Mouse (Mus musculus) small intestine, adult 2 months (tissue): ENCODE results near the gene Nphs2.

Experiments
- CTCF ChIP-seq: fragments of 200-500 bp; IDR thresholded peaks from 2 replicates; pipeline ENCODE4 v1.5.1; 2012; ENCODE audit warnings: low read depth, mild to moderate bottlenecking, control low read depth, inconsistent platforms, low read length, moderate library complexity, mixed read lengths; ENCODE audit not compliant: insufficient replicate concordance, insufficient read length; ENCODE audit errors: extremely low read depth
- POLR2A ChIP-seq: fragments of 200-500 bp; IDR thresholded peaks from 2 replicates; pipeline ENCODE4 v1.6.1; 2012; ENCODE audit warnings: low read depth, mild to moderate bottlenecking, control low read depth, inconsistent platforms, low read length, moderate library complexity

GRCm38 (mm10) chr1:156285541-156285896 lies 25.0 kb upstream of the Nphs2 start:
- TF ChIP-seq POLR2A = no peak
- no peak for TF ChIP-seq CTCF
